Mouse (Mus musculus) kidney, adult 2 months (tissue): ENCODE data around the gene Mcpt2.

ENCODE experiments used
- CTCF ChIP-seq: fragments of 200-500 bp; conservative IDR thresholded peaks from 2 replicates; pipeline ENCODE4 v1.5.1; 2011; ENCODE audit warnings: low read depth, mild to moderate bottlenecking, control low read depth, low read length, moderate library complexity, mixed read lengths; ENCODE audit not compliant: insufficient read depth, insufficient read length
- POLR2A ChIP-seq: fragments of 200-500 bp; IDR thresholded peaks from one replicate; pipeline ENCODE4 v1.6.1; 2011; ENCODE audit warnings: low read depth, low read length, control low read depth

DNA sequence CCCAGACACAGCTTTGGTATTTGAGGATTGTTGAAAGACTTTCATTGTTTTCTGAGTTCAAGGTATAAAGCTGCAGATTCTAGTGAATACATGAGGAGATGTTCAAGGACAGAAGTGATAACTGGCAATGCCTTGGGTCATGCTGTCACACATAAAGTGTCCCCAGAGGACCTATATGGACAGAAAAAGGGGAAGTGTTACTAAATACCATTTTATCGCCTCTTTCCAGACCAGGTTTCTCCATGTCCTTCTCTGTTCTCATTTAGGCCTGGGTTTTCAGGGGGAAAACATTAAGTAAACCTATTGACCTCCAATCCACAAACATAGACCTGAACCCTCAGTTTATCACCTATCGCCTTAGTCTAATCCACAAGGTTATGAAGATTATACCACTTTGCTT is 27.9 kb upstream of the Mcpt2 start:
- TF ChIP-seq POLR2A: no peak
- no peak for TF ChIP-seq CTCF
